Mouse (Mus musculus) MEL (cell line): ENCODE measurements at regions not wholly inside any gene's neighbourhood (a gene's known extent, or its start where the extent isn't known, plus 50 kb on each side); places are given as distances from the start of the nearest gene placed in this dataset.

ENCODE experiments used
- DNase-seq: peaks from one replicate; pipeline ENCODE4 v3.0.0; 2011; ENCODE audit warnings: low read depth, low spot score
- H3K27ac ChIP-seq: 2 replicates; pipeline ENCODE4 v1.5.1; 2012; ENCODE audit warnings: low read depth, mild to moderate bottlenecking, control low read depth, low read length, moderate library complexity; ENCODE audit not compliant: control insufficient read depth
- H3K27me3 ChIP-seq, 2 experiments: fragments of 150-350 bp in 1 of 2; sonication (generic) in 1 of 2; 2 replicates each; pipeline ENCODE4 v1.6.1; 2012; ENCODE audit warnings: low read length in 2 of 2, mild to moderate bottlenecking in 2 of 2, improper control_type of control experiment in 1 of 2, moderate library complexity in 1 of 2; ENCODE audit not compliant: insufficient read depth in 2 of 2, control insufficient read depth in 1 of 2
- H3K36me3 ChIP-seq, 2 experiments: 2 replicates each; pipeline ENCODE4 v1.6.1; 2012 to 2014; ENCODE audit warnings: low read length in 2 of 2, improper control_type of control experiment in 1 of 2, inconsistent platforms in 1 of 2, mild to moderate bottlenecking in 1 of 2; ENCODE audit not compliant: insufficient read depth in 2 of 2, control insufficient read depth in 1 of 2
- H3K4me1 ChIP-seq, 2 experiments: fragments of 150-350 bp in 1 of 2; sonication (generic) in 1 of 2; 2 replicates each; pipeline ENCODE4 v1.6.1; 2012; ENCODE audit warnings: low read length in 2 of 2, improper control_type of control experiment in 1 of 2, mild to moderate bottlenecking in 1 of 2; ENCODE audit not compliant: insufficient read depth in 2 of 2, control insufficient read depth in 1 of 2
- H3K4me3 ChIP-seq, 2 experiments: fragments of 150-350 bp in 1 of 2; sonication (generic) in 1 of 2; 2 replicates each; pipeline ENCODE4 v1.5.1; 2012; ENCODE audit warnings: low read depth in 2 of 2, low read length in 2 of 2, mild to moderate bottlenecking in 2 of 2, moderate library complexity in 2 of 2, control low read depth in 1 of 2, improper control_type of control experiment in 1 of 2; ENCODE audit not compliant: control insufficient read depth in 1 of 2, insufficient read depth in 1 of 2
- H3K79me2 ChIP-seq: 2 replicates; pipeline ENCODE4 v1.6.1; 2012; ENCODE audit warnings: mild to moderate bottlenecking, low read length, moderate library complexity; ENCODE audit not compliant: control insufficient read depth, poor library complexity, insufficient read depth
- H3K9ac ChIP-seq: 2 replicates; pipeline ENCODE4 v1.6.1; 2012; ENCODE audit warnings: low read depth, mild to moderate bottlenecking, control low read depth, low read length, moderate library complexity; ENCODE audit not compliant: control insufficient read depth, poor library complexity, severe bottlenecking
- H3K9me3 ChIP-seq: fragments of 150-350 bp; sonication (generic); replicated peaks from 2 replicates; pipeline ENCODE4 v1.6.1; 2012; ENCODE audit warnings: mild to moderate bottlenecking, low read length, improper control_type of control experiment, moderate library complexity; ENCODE audit not compliant: insufficient read depth
- BHLHE40 ChIP-seq: IDR thresholded peaks from 2 replicates; pipeline ENCODE4 v1.6.1; 2012; ENCODE audit warnings: low read depth, mild to moderate bottlenecking, inconsistent platforms, low read length, improper control_type of control experiment, borderline replicate concordance
- CTCF ChIP-seq, 3 experiments: IDR thresholded peaks in 2 of 3; conservative IDR thresholded peaks in 1 of 3; 2 replicates each; pipeline ENCODE4 v1.5.1; 2011 to 2012; ENCODE audit warnings: low read length in 3 of 3, low read depth in 2 of 3, mild to moderate bottlenecking in 2 of 3, improper control_type of control experiment in 1 of 3, inconsistent platforms in 1 of 3, mixed read lengths in 1 of 3, moderate library complexity in 1 of 3; ENCODE audit not compliant: control insufficient read depth in 1 of 3, insufficient read depth in 1 of 3, poor library complexity in 1 of 3, severe bottlenecking in 1 of 3
- ELF1 ChIP-seq: IDR thresholded peaks from 2 replicates; pipeline ENCODE4 v1.6.1; 2014; ENCODE audit warnings: low read depth, mild to moderate bottlenecking, inconsistent platforms, low read length, improper control_type of control experiment, moderate library complexity
- ETS1 ChIP-seq: IDR thresholded peaks from 2 replicates; pipeline ENCODE4 v1.6.1; 2012; ENCODE audit warnings: low read depth, mild to moderate bottlenecking, inconsistent platforms, low read length, improper control_type of control experiment, moderate library complexity
- HCFC1 ChIP-seq: IDR thresholded peaks from 2 replicates; pipeline ENCODE4 v1.6.1; 2012; ENCODE audit warnings: low read depth, mild to moderate bottlenecking, inconsistent platforms, low read length, improper control_type of control experiment, moderate library complexity
- MAX ChIP-seq: IDR thresholded peaks from 2 replicates; pipeline ENCODE4 v1.6.1; 2011; ENCODE audit warnings: low read length, improper control_type of control experiment
- MAZ ChIP-seq: IDR thresholded peaks from 2 replicates; pipeline ENCODE4 v1.6.1; 2012; ENCODE audit warnings: low read depth, mild to moderate bottlenecking, inconsistent platforms, low read length, improper control_type of control experiment
- MYC ChIP-seq: IDR thresholded peaks from 2 replicates; pipeline ENCODE4 v1.6.1; 2011; ENCODE audit warnings: low read depth, mild to moderate bottlenecking, low read length, improper control_type of control experiment, moderate library complexity
- NELFE ChIP-seq: IDR thresholded peaks from 2 replicates; pipeline ENCODE4 v1.6.1; 2011; ENCODE audit warnings: low read depth, low read length, improper control_type of control experiment
- POLR2AphosphoS2 ChIP-seq: IDR thresholded peaks from 2 replicates; pipeline ENCODE4 v1.6.1; 2011; ENCODE audit warnings: low read length, improper control_type of control experiment
- RAD21 ChIP-seq: IDR thresholded peaks from 2 replicates; pipeline ENCODE4 v1.6.1; 2011; ENCODE audit warnings: mild to moderate bottlenecking, low read depth, low read length, improper control_type of control experiment
- RCOR1 ChIP-seq: IDR thresholded peaks from 2 replicates; pipeline ENCODE4 v1.6.1; 2012; ENCODE audit warnings: low read depth, mild to moderate bottlenecking, inconsistent platforms, low read length, improper control_type of control experiment
- SIN3A ChIP-seq: IDR thresholded peaks from 2 replicates; pipeline ENCODE4 v1.6.1; 2012; ENCODE audit warnings: low read length, improper control_type of control experiment, inconsistent platforms
- SMC3 ChIP-seq: IDR thresholded peaks from 2 replicates; pipeline ENCODE4 v1.6.1; 2011; ENCODE audit warnings: low read depth, low read length, improper control_type of control experiment
- USF1 ChIP-seq: IDR thresholded peaks from 2 replicates; pipeline ENCODE4 v1.6.1; 2014; ENCODE audit warnings: low read depth, mild to moderate bottlenecking, inconsistent platforms, low read length, improper control_type of control experiment, moderate library complexity
- ZKSCAN1 ChIP-seq: IDR thresholded peaks from 2 replicates; pipeline ENCODE4 v1.6.1; 2012; ENCODE audit warnings: low read depth, mild to moderate bottlenecking, inconsistent platforms, low read length, improper control_type of control experiment, moderate library complexity

DNA sequence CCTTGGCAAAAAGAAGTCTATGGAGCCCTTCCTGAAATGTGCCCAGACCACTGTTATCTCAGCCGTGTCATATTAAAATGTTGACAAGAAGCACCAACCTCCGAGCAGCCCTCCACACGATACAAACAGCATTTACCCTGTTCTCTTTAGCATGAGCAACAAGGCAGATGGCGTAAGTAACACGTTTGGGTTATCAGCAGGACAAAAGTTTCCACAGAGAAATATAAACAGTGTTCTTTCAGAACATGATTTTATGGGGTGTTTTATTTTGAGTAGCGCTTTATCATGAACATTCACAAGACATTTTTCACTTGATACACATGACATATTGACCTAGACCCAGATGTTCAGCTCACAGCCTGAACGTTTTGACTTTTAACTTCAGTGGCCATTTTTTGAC, 245.3 kb upstream of the Tars start:
- TF ChIP-seq RAD21 (no peak), ELF1 (no peak)
- TF ChIP-seq, all 39 proteins: peak for 0
- no peaks in the 10 kb centered on the region for H3K4me1 ChIP-seq
- no peak overlapping the region for H3K9ac ChIP-seq
- no peaks in the 10 kb centered on the region for H3K9me3 ChIP-seq
- H3K27me3 ChIP-seq, result no peaks in the 10 kb centered on the region
- no peak overlapping the region for H3K27ac ChIP-seq
- no peak overlapping the region for H3K4me3 ChIP-seq
- H3K36me3 ChIP-seq, result no peaks in the 10 kb centered on the region
- H3K79me2 ChIP-seq, result no peaks in the 10 kb centered on the region
- DNase-seq, result no peak

DNA sequence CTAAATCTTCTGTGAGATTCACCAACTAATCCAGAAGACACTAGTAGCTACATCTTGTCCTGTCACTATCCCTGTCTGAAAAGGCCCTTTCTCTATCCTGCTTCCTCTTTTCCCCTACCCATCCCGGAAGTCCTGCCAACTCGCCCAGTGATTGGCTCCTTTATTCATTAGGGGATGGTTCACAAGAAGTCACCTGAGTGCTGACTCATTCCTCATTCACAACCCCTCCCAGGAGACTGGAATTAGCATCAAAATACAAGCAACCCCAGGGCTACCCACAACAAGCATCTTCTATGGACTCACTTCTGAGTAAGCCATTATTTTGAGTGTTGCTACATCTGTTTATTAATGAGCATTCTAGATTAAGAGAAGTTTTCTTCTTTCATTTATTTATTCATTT, 231.2 kb upstream of the Tars start:
- Histone ChIP-seq H3K9me3 (no peaks in the 10 kb centered on the region), H3K9ac (no peak overlapping the region), H3K27ac (no peak overlapping the region), H3K4me1 (no peaks in the 10 kb centered on the region), H3K4me3 (no peak overlapping the region), H3K36me3 (no peaks in the 10 kb centered on the region), H3K27me3 (no peaks in the 10 kb centered on the region), H3K79me2 (no peaks in the 10 kb centered on the region)
- TF ChIP-seq CTCF (IDR thresholded peaks at IDR 0.05 in 2 of 3, conservative IDR thresholded peaks at IDR 0.05 in 1 of 3; ENCODE audit: control insufficient read depth in 1 of 3, insufficient read depth in 1 of 3, low read depth in 2 of 3, low read length in 3 of 3, poor library complexity in 1 of 3, severe bottlenecking in 1 of 3) (no peak), HCFC1 (no peak), BHLHE40 (no peak), RCOR1 (no peak), MAZ (no peak)
- peak; percentile 8 for DNase-seq

DNA sequence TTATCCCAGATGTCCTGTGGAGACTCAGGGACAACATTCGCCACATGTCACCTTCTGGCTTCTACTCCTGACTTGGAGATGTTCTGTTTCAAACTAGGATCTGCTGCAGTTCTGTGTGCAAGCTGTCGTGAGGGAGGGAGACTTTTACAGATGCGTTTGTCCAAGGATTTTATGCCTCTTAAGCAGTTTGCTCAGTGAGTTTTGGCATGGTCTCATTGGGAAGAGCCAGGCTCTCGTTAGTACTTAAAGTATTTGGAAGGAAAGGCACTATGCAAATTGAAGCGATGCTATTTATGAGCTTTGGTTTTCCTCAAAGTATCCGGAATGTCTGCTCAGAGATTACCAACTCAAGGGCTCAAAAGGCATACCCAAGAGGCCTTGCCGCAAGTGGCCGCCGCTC, 227.0 kb upstream of the Tars start:
- H3K27ac ChIP-seq, result no peak overlapping the region
- DNase-seq, result no peak
- H3K9me3 ChIP-seq, result no peaks in the 10 kb centered on the region
- no peak overlapping the region for H3K4me3 ChIP-seq
- no peaks in the 10 kb centered on the region for H3K4me1 ChIP-seq
- no peaks in the 10 kb centered on the region for H3K27me3 ChIP-seq
- H3K36me3 ChIP-seq, result no peaks in the 10 kb centered on the region
- TF ChIP-seq POLR2AphosphoS2 (no peak), ETS1 (no peak), NELFE (no peak), SMC3 (no peak), SIN3A (no peak), USF1 (no peak), MAX (no peak), RCOR1 (no peak), ZKSCAN1 (no peak), MYC (no peak)
- H3K9ac ChIP-seq, result no peak overlapping the region
- H3K79me2 ChIP-seq, result no peaks in the 10 kb centered on the region
